Mouse (Mus musculus) kidney, postnatal 0 days (tissue): ENCODE measurements around the gene Nfkb1. TPM values are rescaled to one million over a fixed set of nuclear protein-coding genes. Genes with fewer than 3 reads are reported as not detected.
A peak's percentile ranks its signal among the peaks of the same experiment; 100 is the strongest.

Experiments used
- ATAC-seq: fragments of 200-750 bp; cut with Nextera tagmentation; replicated peaks from 2 replicates; pipeline ENCODE4 v1.8.0; 2017; ENCODE audit warnings: low read depth, moderate number of reproducible peaks, moderate TSS enrichment, moderate library complexity; ENCODE audit not compliant: low FRiP score
- DNase-seq: peaks from one replicate; pipeline ENCODE4 v3.0.0-alpha.2; 2016; ENCODE audit warnings: low spot score
- H3K27ac ChIP-seq: fragments of 300-500 bp; sonication (generic); 2 replicates; pipeline ENCODE4 v1.5.1; 2014; ENCODE audit warnings: mild to moderate bottlenecking
- H3K27me3 ChIP-seq: fragments of 300-500 bp; sonication (generic); 2 replicates; pipeline ENCODE4 v1.6.1; 2014; ENCODE audit warnings: low read length, mixed read lengths; ENCODE audit not compliant: insufficient read depth
- H3K36me3 ChIP-seq: fragments of 300-500 bp; sonication (generic); 2 replicates; pipeline ENCODE4 v1.6.1; 2014; ENCODE audit warnings: low read length, mixed read lengths; ENCODE audit not compliant: insufficient read depth
- H3K4me1 ChIP-seq: fragments of 300-500 bp; sonication (generic); replicated peaks from 2 replicates; pipeline ENCODE4 v1.6.1; 2014; ENCODE audit warnings: antibody characterized with exemption, low read length, mixed read lengths; ENCODE audit not compliant: insufficient read depth
- H3K4me2 ChIP-seq: fragments of 300-500 bp; sonication (generic); 2 replicates; pipeline ENCODE4 v1.6.1; 2014; ENCODE audit warnings: mild to moderate bottlenecking, low read length, moderate library complexity, mixed read lengths
- H3K4me3 ChIP-seq: fragments of 300-500 bp; sonication (generic); replicated peaks from 2 replicates; pipeline ENCODE4 v1.5.1; 2014; ENCODE audit warnings: low read depth, low read length
- H3K9ac ChIP-seq: fragments of 300-500 bp; sonication (generic); 2 replicates; pipeline ENCODE4 v1.6.1; 2014; ENCODE audit warnings: low read depth, low read length
- H3K9me3 ChIP-seq: fragments of 300-500 bp; sonication (generic); replicated peaks from 2 replicates; pipeline ENCODE4 v1.6.1; 2016; ENCODE audit warnings: low read length, inconsistent platforms, mixed read lengths
- CTCF ChIP-seq: IDR thresholded peaks from 2 replicates; pipeline ENCODE4 v1.5.1; 2016; ENCODE audit warnings: antibody characterized with exemption, low read depth, mild to moderate bottlenecking, moderate library complexity
- WGBS: fragments of 180-500 bp; shearing (Covaris S2); extraction: QIAGEN DNeasy Blood & Tissue Kit; methylation state at CpG from one replicate; pipeline ENCODE4 v1.1.7; 2014; 5-methylcytosine and 5-hydroxymethylcytosine counted together
- polyA plus RNA-seq: library from polyadenylated mRNA; unstranded; fragments of >200 nt; fragmentation: Nextera tagmentation; extraction: Ambion mirVana; gene quantifications from 2 replicates; pipeline ENCODE4 v1.2.1, GENCODE M21; 2015

Gene Nfkb1
- polyA plus RNA-seq, 1 experiment from 2014 or later = 19.3 TPM

- Histone ChIP-seq H3K4me2 (no peak overlapping the region), H3K9me3 (no peaks in the 10 kb centered on the region), H3K36me3 (no peaks in the 10 kb centered on the region), H3K9ac (no peak overlapping the region), H3K27ac (no peak overlapping the region), H3K4me3 (no peak overlapping the region), H3K27me3 (no peaks in the 10 kb centered on the region), H3K4me1 (0 out of 2 replicates have a peak, but pooled peaks cover 4% of the 10 kb centered on the region)
- DNase-seq = no peak
- ATAC-seq = no peak
- no peak for TF ChIP-seq CTCF
- WGBS = 59% methylated on average over 7 of the region's 7 CpGs
Measured at GRCm38 (mm10) chr3:135673695-135674094, 17.7 kb downstream of the Nfkb1 start.

- DNase-seq (no peak), ATAC-seq (no peak)
- no peak overlapping the region for H3K4me2 ChIP-seq
- no peaks in the 10 kb centered on the region for H3K9me3 ChIP-seq
- H3K4me3 ChIP-seq = no peak overlapping the region
- WGBS = 97% methylated on average over 4 of the region's 4 CpGs
- H3K27me3 ChIP-seq = no peaks in the 10 kb centered on the region
- 0 out of 2 replicates have a peak, but pooled peaks cover 4% of the 10 kb centered on the region for H3K4me1 ChIP-seq
- no peak for TF ChIP-seq CTCF
- H3K9ac ChIP-seq = no peak overlapping the region
- no peak overlapping the region for H3K27ac ChIP-seq
- 0 out of 2 replicates have a peak, but pooled peaks cover under 1% of the 10 kb centered on the region for H3K36me3 ChIP-seq
Measured at GRCm38 (mm10) chr3:135673041-135673440, 18.3 kb downstream of the Nfkb1 start.

- no peak overlapping the region for H3K4me2 ChIP-seq
- H3K27ac ChIP-seq = no peak overlapping the region
- no peaks in the 10 kb centered on the region for H3K27me3 ChIP-seq
- H3K4me3 ChIP-seq = no peak overlapping the region
- WGBS = 72% methylated on average over 5 of the region's 5 CpGs
- DNase-seq (no peak), ATAC-seq (no peak)
- H3K4me1 ChIP-seq = 0 out of 2 replicates have a peak, but pooled peaks cover 4% of the 10 kb centered on the region
- TF ChIP-seq CTCF = no peak
- no peaks in the 10 kb centered on the region for H3K9me3 ChIP-seq
- no peak overlapping the region for H3K9ac ChIP-seq
- H3K36me3 ChIP-seq = 0 out of 2 replicates have a peak, but pooled peaks cover 7% of the 10 kb centered on the region
Measured at GRCm38 (mm10) chr3:135672135-135672534, 19.2 kb downstream of the Nfkb1 start.

DNA sequence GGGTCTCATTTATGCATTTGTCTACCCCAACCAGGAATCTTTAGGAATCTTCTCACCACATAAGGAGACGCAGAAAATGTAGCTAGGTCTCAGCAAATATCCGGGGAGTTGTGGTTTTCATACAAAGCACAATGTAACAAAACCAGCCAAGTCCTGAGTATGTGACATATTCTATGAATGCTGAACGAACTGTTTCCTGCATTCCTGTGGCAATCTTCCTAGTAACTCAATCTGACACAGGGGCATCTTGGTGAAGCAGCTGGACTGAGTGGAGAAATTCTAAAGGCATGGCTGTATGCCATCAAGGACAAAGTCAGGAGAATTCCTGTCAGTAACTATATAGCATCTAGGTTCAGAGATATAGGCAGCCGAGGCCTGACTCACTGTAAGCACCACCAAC, 20.5 kb downstream of the Nfkb1 start:
- ATAC-seq (no peak), DNase-seq (peak; percentile 57)
- no peak overlapping the region for H3K9ac ChIP-seq
- H3K27me3 ChIP-seq = no peaks in the 10 kb centered on the region
- 0 out of 2 replicates have a peak, but pooled peaks cover 4% of the 10 kb centered on the region for H3K4me1 ChIP-seq
- 65% methylated on average over 4 of the region's 4 CpGs for WGBS
- H3K9me3 ChIP-seq = no peaks in the 10 kb centered on the region
- H3K4me2 ChIP-seq = no peak overlapping the region
- 0 out of 2 replicates have a peak, but pooled peaks cover 7% of the 10 kb centered on the region for H3K36me3 ChIP-seq
- H3K4me3 ChIP-seq = no peak overlapping the region
- no peak overlapping the region for H3K27ac ChIP-seq
- TF ChIP-seq CTCF = no peak

DNA sequence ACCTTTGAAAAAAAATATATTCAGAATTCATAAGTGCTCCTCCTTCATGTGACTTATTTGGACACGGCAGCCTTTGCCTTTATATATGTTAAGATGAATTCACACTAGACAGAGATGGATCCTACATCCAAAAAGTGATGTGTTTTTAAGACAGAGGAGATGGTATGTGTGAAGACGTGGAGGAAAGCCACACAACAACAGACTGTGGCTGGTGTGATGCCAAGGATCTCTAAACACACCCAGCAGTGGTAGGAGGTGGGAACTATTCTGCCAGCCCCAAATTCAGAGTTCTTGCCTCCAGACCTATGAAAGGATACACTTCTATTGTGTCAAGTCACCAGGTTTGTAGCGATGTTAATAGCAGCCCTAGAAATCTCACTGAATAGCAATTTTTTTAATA, 24.3 kb downstream of the Nfkb1 start:
- Histone ChIP-seq H3K36me3 (peaks cover 26% of the 10 kb centered on the region), H3K4me1 (no peaks in the 10 kb centered on the region), H3K4me3 (no peak overlapping the region), H3K9ac (no peak overlapping the region), H3K4me2 (no peak overlapping the region), H3K9me3 (no peaks in the 10 kb centered on the region), H3K27me3 (no peaks in the 10 kb centered on the region), H3K27ac (no peak overlapping the region)
- no peak for TF ChIP-seq CTCF
- WGBS = 92% methylated on average over 3 of the region's 3 CpGs
- ATAC-seq (no peak), DNase-seq (no peak)

DNA sequence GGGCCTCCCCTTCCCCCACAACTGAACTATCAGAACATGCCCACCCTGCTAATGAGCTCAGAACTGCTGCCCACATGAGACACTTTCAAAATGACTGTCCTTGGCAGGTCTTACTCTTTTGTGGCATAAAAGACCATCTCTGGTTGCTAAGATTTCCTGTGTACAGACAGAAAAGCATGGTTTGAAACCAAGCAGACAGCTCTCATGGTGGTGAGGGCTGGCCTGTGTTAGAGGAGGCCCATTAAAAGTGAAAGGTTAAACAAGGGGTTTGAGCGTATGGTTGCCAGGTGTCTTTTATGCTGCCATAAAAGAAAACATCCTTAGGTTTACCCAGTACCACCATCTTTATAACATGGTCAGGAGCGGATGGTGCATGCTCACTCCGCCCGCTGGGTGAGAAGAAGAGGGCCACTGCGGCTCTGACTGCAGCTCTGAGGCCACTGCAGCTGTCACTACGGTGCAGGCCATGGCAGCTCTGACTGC, 25.5 kb downstream of the Nfkb1 start:
- no peak for ATAC-seq
- no peaks in the 10 kb centered on the region for H3K27me3 ChIP-seq
- H3K27ac ChIP-seq = no peak overlapping the region
- H3K4me3 ChIP-seq = no peak overlapping the region
- DNase-seq = no peak
- no peak for TF ChIP-seq CTCF
- 91% methylated on average over 6 of the region's 6 CpGs for WGBS
- no peaks in the 10 kb centered on the region for H3K4me1 ChIP-seq
- no peak overlapping the region for H3K4me2 ChIP-seq
- H3K36me3 ChIP-seq = peaks cover 32% of the 10 kb centered on the region
- H3K9ac ChIP-seq = no peak overlapping the region
- no peaks in the 10 kb centered on the region for H3K9me3 ChIP-seq
